Mouse (Mus musculus): ENCODE measurements around the gene Ric3.

DNA sequence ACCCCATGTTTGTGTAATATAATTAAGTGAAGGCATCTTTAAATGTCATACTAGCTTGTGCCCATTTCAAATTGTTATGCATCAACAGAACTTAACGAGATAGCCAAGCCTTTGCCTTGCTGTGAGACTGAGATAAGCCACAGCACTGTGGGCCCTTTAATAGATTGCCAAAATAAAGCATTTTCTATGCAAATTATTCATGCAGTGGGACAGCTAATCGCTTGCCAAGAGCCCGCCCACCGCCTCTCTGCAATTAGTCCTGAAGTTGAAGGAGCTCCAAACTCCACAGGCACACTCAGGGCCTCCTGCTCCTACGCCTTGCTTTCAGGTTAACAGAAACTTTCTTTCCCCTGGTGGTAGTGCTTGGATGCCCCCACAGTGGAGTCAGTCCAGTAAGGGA lies 27.9 kb upstream of the Ric3 start:
- no peak for TF ChIP-seq POLR2A (IDR thresholded peaks at IDR 0.05; ENCODE audit: insufficient read depth, low read depth, low read length)
- TF ChIP-seq CTCF (IDR thresholded peaks at IDR 0.05) = no peak
- TF ChIP-seq EP300 (IDR thresholded peaks at IDR 0.05; ENCODE audit: insufficient read depth, low read depth, low read length) = no peak

All from heart, adult 2 months (tissue).